10 mouse cellular contexts compared by ENCODE assay signal in genomic region chr17:29640971-29641370, GRCm38 (mm10). TPM values are rescaled to one million over a fixed set of nuclear protein-coding genes. Genes with fewer than 3 reads are reported as not detected.
A peak's percentile ranks its signal among the peaks of the same experiment; 100 is the strongest.
DNase-seq lines count a peak whose midpoint lies in the region.
"Had no signal": no experiment of that assay in that cellular context is flagged by ENCODE, and none has a peak within 500 bp of the region (broad histone marks: within the 10 kb centered on the region; RNA-seq: fewer than 3 reads in every experiment).

No protein-coding gene starts in this region.

- DNase-seq in ovary, adult 18-20 months (ENCODE audit: low spot score): peak; percentile 29
- DNase-seq in ovary, postnatal 14 days (ENCODE audit: low spot score): no peak
- peak; percentile 78 for DNase-seq in adrenal gland, adult 8-10 months
- DNase-seq in adrenal gland, postnatal 25 days: peak; percentile 58
- no peak for DNase-seq in kidney, postnatal 14 days
- no peak for DNase-seq in natural killer cell, adult 2 months (ENCODE audit: low spot score in 2 of 2)
- DNase-seq: cerebellum, adult 11 months; cerebellum, adult 9-10 months; gastrocnemius, postnatal 36 days; heart, adult 11 months had no signal

RNA-seq across cellular contexts. Expression of gene Cmtr1, which starts 19.4 kb away (rescaled TPM):
- 100 to 1,000 TPM; 108 to 175 (median 150) TPM for total RNA-seq in adrenal gland, adult 8-10 months (2022)
- total RNA-seq in adrenal gland, postnatal 25 days (2021): 88.4 and 104 TPM in 2 replicates

RNA-seq across cellular contexts. Expression of gene Gm28043, which starts 26.3 kb away (rescaled TPM):
- total RNA-seq in adrenal gland, adult 8-10 months (2022): 1 to 10 TPM; 3.1 to 8.1 (median 5.0) TPM
- total RNA-seq in adrenal gland, postnatal 25 days (2021): 4.5 and 5.0 TPM in 2 replicates

RNA-seq across cellular contexts. Expression of gene Rnf8, which starts 26.4 kb away (rescaled TPM):
- 10 to 100 TPM; 49.0 to 66.1 (median 57.1) TPM for total RNA-seq in adrenal gland, adult 8-10 months (2022)
- total RNA-seq in adrenal gland, postnatal 25 days (2021): 54.1 and 57.0 TPM in 2 replicates

Comparison
In these comparisons a context has a peak if more than half of its experiments do, and no peak if none do; other contexts are left out.
1. DNase-seq: peak in ovary, adult 18-20 months (single experiment), adrenal gland, adult 8-10 months (single experiment) and adrenal gland, postnatal 25 days (single experiment); none in ovary, postnatal 14 days (single experiment), kidney, postnatal 14 days (single experiment) and natural killer cell, adult 2 months (0 of 2).